Mouse (Mus musculus): ENCODE results near the gene Lgr6. TPM values are rescaled to one million over a fixed set of nuclear protein-coding genes. Genes with fewer than 3 reads are reported as not detected.

Gene Lgr6
- polyA plus RNA-seq (2014; fragmentation: Illumina TruSeq; extraction: RNeasy Lipid Tissue Mini Kit (QIAGEN cat#74804); ENCODE audit: low replicate concordance): 0.11 TPM

DNA sequence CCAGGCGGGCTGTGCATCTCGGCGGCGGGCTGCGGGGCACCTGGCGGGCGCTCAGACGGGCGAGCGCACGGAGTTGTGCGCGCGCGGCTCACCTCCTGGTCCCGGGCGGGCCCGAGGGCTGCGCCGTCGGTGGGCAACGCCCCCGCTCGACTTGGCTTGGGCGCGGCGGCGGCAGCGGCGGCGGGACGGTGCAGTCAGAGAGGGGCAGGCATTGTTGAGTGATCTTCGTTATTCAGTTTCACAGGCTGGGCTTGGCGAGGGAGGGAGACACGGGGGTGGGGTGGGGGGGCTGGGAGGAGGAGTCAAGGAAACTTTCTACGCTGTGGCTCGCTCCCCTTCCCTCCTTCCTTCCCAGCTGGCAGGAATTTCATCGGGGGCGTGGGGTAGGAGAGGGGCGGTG, at the start of gene Lgr6:
Gene Lgr6, minus strand, starts transcription at position 153 of the 400 bp plus-strand sequence.

DNA sequence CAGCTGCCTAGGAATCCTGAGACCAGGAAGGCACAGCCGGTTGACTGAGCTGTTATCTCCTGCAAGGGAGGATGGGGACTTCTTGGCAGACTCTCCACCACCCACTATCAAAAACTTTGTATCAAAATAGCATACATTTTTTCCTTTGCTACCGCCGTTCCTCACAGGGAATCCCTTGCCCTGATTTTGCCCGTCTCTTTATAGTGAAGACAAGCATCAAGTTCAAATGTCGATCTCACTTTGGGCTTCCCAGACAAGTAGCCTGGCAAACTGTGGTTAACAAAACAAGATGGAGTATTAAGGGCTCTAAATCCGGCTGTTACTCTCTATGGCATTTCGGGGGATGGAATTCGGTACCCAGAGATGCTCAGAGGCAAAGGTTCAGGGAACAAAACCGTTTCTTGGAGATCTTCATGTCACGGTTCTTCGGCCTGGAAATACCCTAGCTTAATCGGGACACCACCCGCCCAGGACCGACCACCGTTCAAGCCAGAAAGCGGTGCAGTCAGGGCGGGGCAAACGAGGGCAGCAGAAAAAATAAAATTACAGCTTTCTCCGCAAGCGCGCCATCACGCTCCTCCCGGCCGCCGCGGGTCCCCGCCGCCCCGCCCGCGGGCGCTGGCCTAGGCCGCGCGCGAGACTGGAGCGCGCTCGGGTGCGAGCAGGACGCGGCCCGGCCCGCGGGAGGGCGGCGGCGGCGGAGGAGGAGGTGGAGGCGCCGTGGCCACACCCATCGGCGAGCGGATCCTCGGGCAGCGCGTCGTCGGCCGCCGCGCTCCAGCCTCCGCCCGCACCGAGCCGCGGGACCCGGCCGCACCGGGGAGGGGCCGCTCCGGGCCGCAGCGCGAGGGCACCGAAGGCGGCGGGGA, 41.2 kb upstream of the Lgr6 start, which contains the start of gene Arl8a:
Gene Arl8a, plus strand, starts transcription at position 748 of the 869 bp plus-strand sequence.

DNA sequence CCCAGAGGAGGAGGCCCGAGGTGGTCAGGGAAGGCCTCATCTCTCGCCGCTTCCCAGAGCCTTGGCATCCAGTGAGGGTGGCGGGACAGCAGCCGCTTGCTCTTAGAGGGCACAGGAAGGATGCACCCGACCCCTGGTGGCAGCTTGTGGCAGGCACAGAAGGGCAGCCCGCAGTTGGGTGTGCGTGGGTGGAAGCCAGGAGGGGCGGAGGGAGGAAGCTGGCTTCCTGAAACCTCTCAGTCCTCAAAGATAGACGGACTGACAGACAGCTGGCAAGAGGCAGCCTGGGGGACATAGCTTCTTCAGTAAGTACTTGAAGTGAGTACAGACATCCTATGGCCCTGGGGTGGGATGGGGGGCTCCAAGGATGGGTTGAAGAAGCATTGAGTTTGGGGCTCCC, 27.4 kb upstream of the Lgr6 start, which contains the start of gene Ptpn7:
Gene Ptpn7, plus strand, starts transcription at position 228 of the 400 bp plus-strand sequence.

DNA sequence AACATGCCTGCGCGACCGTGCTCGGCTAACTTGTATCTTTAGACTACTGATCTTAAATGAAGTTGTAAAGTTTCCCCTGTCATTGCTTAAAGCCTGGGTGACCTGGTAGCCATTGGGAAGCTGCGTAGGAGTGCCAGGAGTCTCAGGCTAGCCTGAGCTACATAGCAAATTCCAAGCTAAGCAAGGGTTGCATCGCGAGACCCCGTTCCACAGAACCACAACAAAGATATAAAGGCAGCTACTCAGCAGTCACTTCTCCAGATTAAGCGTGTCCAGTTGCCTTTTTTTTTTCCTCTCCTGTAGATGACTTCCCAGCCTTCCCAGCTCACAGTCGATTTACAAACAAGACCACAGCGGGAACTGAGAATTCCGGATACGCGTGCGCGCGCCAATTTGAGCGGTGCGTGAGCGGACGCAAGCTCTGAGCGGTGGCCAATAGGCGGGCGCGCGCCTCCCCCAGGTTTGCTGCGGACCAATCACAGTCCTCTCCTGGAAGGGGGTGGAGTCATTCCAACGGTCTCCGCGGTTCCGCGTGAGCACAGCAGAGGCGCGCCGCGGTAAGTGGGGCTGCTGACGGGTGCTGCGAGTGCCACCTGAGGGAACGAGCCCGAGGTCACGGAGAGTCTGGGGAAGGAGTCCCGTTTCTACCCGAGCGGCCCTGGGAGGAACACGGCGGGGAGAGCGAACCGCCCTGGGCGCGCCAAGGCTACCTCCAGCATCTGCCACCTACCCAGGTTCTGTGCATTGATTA, 142.8 kb downstream of the Lgr6 start, which contains the start of gene Ube2t:
Gene Ube2t, plus strand, starts transcription at position 513 of the 751 bp plus-strand sequence.

DNA sequence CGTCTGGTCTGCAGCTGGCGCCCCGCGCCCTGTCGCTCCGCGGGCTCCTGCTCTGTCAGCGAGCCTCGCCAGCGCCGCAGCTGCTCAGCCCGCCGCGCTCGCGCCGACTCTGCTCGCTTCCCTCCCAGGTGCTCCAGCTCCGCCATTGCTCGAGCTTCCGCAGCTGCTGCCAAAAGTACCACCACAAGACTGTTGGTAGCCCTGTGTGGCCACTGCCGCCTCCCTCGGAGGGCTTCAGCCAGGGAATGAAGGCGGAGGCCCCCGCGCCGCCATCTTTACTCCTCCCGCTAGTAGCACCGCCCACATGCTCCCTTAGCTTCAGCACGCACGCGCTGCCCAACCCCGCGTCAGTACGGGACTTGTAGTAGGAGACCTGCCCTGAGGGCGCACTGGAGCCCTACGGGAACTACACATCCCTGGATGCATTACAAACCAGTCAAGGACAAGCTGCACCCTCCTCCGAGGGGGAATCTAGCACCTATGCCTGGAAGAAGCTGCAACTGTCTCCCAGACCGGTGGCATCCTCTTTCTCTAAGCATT, 149.4 kb downstream of the Lgr6 start, which contains the start of gene Ppp1r12b:
Gene Ppp1r12b, minus strand, starts transcription at position 306 of the 540 bp plus-strand sequence.

Other genes with a start within 250 kb of the Lgr6 start
- gene Ppp1r12b, start 149.3 kb downstream of the Lgr6 start, polyA plus RNA-seq (2014; fragmentation: Illumina TruSeq; extraction: RNeasy Lipid Tissue Mini Kit (QIAGEN cat#74804); ENCODE audit: low replicate concordance): 9.2 TPM
- gene Ube2t, start 142.7 kb downstream of the Lgr6 start, polyA plus RNA-seq (2014; fragmentation: Illumina TruSeq; extraction: RNeasy Lipid Tissue Mini Kit (QIAGEN cat#74804); ENCODE audit: low replicate concordance): 8.8 TPM
- 0.56 TPM for gene Ptpn7, start 27.4 kb upstream of the Lgr6 start, polyA plus RNA-seq (2014; fragmentation: Illumina TruSeq; extraction: RNeasy Lipid Tissue Mini Kit (QIAGEN cat#74804); ENCODE audit: low replicate concordance)
- gene Arl8a, start 41.5 kb upstream of the Lgr6 start, polyA plus RNA-seq (2014; fragmentation: Illumina TruSeq; extraction: RNeasy Lipid Tissue Mini Kit (QIAGEN cat#74804); ENCODE audit: low replicate concordance): 24.0 TPM
- gene Gpr37l1, start 62.4 kb upstream of the Lgr6 start, polyA plus RNA-seq (2014; fragmentation: Illumina TruSeq; extraction: RNeasy Lipid Tissue Mini Kit (QIAGEN cat#74804); ENCODE audit: low replicate concordance): not detected
- 11.3 TPM for gene Elf3, start 153.3 kb upstream of the Lgr6 start, polyA plus RNA-seq (2014; fragmentation: Illumina TruSeq; extraction: RNeasy Lipid Tissue Mini Kit (QIAGEN cat#74804); ENCODE audit: low replicate concordance)
- gene Rnpep, start 178.8 kb upstream of the Lgr6 start, polyA plus RNA-seq (2014; fragmentation: Illumina TruSeq; extraction: RNeasy Lipid Tissue Mini Kit (QIAGEN cat#74804); ENCODE audit: low replicate concordance): 49.5 TPM
- gene Timm17a, start 208.5 kb upstream of the Lgr6 start, polyA plus RNA-seq (2014; fragmentation: Illumina TruSeq; extraction: RNeasy Lipid Tissue Mini Kit (QIAGEN cat#74804); ENCODE audit: low replicate concordance): 14.5 TPM
- 1.7 TPM for gene Lmod1, start 219.5 kb upstream of the Lgr6 start, polyA plus RNA-seq (2014; fragmentation: Illumina TruSeq; extraction: RNeasy Lipid Tissue Mini Kit (QIAGEN cat#74804); ENCODE audit: low replicate concordance)